Mouse (Mus musculus) neutrophil, adult 59 days (primary cell): ENCODE measurements around the gene Slc13a4. TPM values are rescaled to one million over a fixed set of nuclear protein-coding genes. Genes with fewer than 3 reads are reported as not detected.

Experiments used
- total RNA-seq, 2 experiments: library from RNA; stranded (reverse); gene quantifications; 1 replicate in 1 of 2; 2 replicates in 1 of 2; pipeline ENCODE4 v1.2.4; 2023

The Slc13a4 gene
- total RNA-seq, result not detected

GRCm38 (mm10) chr6:35308037-35308436, at the start of gene Slc13a4:
Slc13a4 (minus strand) TSS chr6:35308131.

GRCm38 (mm10) chr6:35326111-35326515, 18.2 kb upstream of the Slc13a4 start, which contains the start of gene Fam180a:
Fam180a (minus strand) TSS chr6:35326141.

Other genes with a start within 250 kb of the Slc13a4 start
- gene Cnot4, start 174.4 kb downstream of the Slc13a4 start, total RNA-seq, result 10 to 100 TPM; 24.2 to 30.9 TPM
- gene Nup205, start 130.7 kb downstream of the Slc13a4 start, total RNA-seq, result 10 to 100 TPM; 37.0 to 42.7 TPM
- gene Fam180a, start 18.0 kb upstream of the Slc13a4 start, total RNA-seq, result not detected
- gene Mtpn, start 231.8 kb upstream of the Slc13a4 start, total RNA-seq, result 100 to 1,000 TPM; 131 to 135 TPM